Mouse (Mus musculus) heart, adult 2 months (tissue): ENCODE measurements around the gene Spata4. TPM values are rescaled to one million over a fixed set of nuclear protein-coding genes. Genes with fewer than 3 reads are reported as not detected.

ENCODE experiments used
- DNase-seq, 2 experiments: peaks; one replicate each; pipeline ENCODE4 v3.0.0; 2021
- H3K27ac ChIP-seq: fragments of 200-600 bp; 2 replicates; pipeline ENCODE4 v1.8.1; 2022
- H3K27me3 ChIP-seq: fragments of 200-500 bp; 2 replicates; pipeline ENCODE4 v1.6.1; 2012; ENCODE audit warnings: mild to moderate bottlenecking, low read length, inconsistent platforms, mixed read lengths; ENCODE audit not compliant: control insufficient read depth, insufficient read depth
- H3K36me3 ChIP-seq: fragments of 200-500 bp; 2 replicates; pipeline ENCODE4 v1.6.1; 2012; ENCODE audit warnings: low read length, inconsistent platforms; ENCODE audit not compliant: control insufficient read depth, insufficient read depth
- H3K4me1 ChIP-seq: fragments of 200-500 bp; 2 replicates; pipeline ENCODE4 v1.6.1; 2011; ENCODE audit warnings: low read length; ENCODE audit not compliant: control insufficient read depth, insufficient read depth
- H3K4me3 ChIP-seq: fragments of 200-600 bp; 2 replicates; pipeline ENCODE4 v1.8.1; 2022
- H3K79me2 ChIP-seq: fragments of 200-500 bp; replicated peaks from 2 replicates; pipeline ENCODE4 v1.6.1; 2012; ENCODE audit warnings: mild to moderate bottlenecking, inconsistent platforms, low read length, moderate library complexity, mixed read lengths; ENCODE audit not compliant: control insufficient read depth, insufficient read depth
- H3K9ac ChIP-seq: fragments of 200-500 bp; 2 replicates; pipeline ENCODE4 v1.6.1; 2012; ENCODE audit warnings: low read depth, mild to moderate bottlenecking, control low read depth, inconsistent platforms, low read length, mixed read lengths
- CTCF ChIP-seq: fragments of 200-600 bp; IDR thresholded peaks from 2 replicates; pipeline ENCODE4 v1.8.1; 2022; ENCODE audit warnings: antibody characterized with exemption, mild to moderate bottlenecking, moderate library complexity
- EP300 ChIP-seq: fragments of 200-500 bp; IDR thresholded peaks from 2 replicates; pipeline ENCODE4 v1.6.1; 2011; ENCODE audit warnings: low read depth, low read length, control low read depth; ENCODE audit not compliant: insufficient read depth
- POLR2A ChIP-seq: fragments of 200-500 bp; IDR thresholded peaks from 2 replicates; pipeline ENCODE4 v1.6.1; 2011; ENCODE audit warnings: mild to moderate bottlenecking, low read depth, low read length, control low read depth; ENCODE audit not compliant: insufficient read depth
- WGBS: fragments of 180-500 bp; shearing (Covaris S2); methylation state at CpG from one replicate; pipeline ENCODE4 v1.1.7; 2018; 5-methylcytosine and 5-hydroxymethylcytosine counted together
- intact Hi-C: fragments of 180-260 bp; cut with DNase I; formaldehyde crosslinking; loops from one replicate; pipeline ENCODE4 v1.15.1; 2025
- long read RNA-seq: library from polyadenylated mRNA; stranded (forward); transcript quantifications from one replicate; pipeline ENCODE4 v2.0.0, GENCODE M21; 2021
- polyA plus RNA-seq: library from polyadenylated mRNA; depleted of rRNA; stranded (reverse); fragments of >200 nt; gene quantifications from 2 replicates; pipeline ENCODE4 v1.2.3, GENCODE M21; 2012; rRNA removed
- total RNA-seq, 2 experiments: library from RNA; stranded (reverse); gene quantifications; 2 replicates each; pipeline ENCODE4 v1.2.3; 2021

The Spata4 gene
- total RNA-seq (not detected), polyA plus RNA-seq (0.27 TPM in 1 of 2 replicates, not detected in the other)
- long read RNA-seq, result 0 reads

- H3K27me3 ChIP-seq, result no peaks in the 10 kb centered on the region
- H3K27ac ChIP-seq, result no peak within 1 kb of the TSS
- no peak for TF ChIP-seq EP300
- TF ChIP-seq CTCF, result no peak
- TF ChIP-seq POLR2A, result no peak
- 25% methylated on average over 21 of the region's 21 CpGs for WGBS
- no peak within 1 kb of the TSS for H3K9ac ChIP-seq
- no peaks in the 10 kb centered on the region for H3K79me2 ChIP-seq
- intact Hi-C loops, result no loop called here
- H3K4me3 ChIP-seq, result no peak within 1 kb of the TSS
- no peaks in the 10 kb centered on the region; the same call in 1 of the 2 replicates for H3K4me1 ChIP-seq
- H3K36me3 ChIP-seq, result no peaks in the 10 kb centered on the region
- DNase-seq, result peak in 1 of 2 experiments; percentile 17
Observed at GRCm38 (mm10) chr8:54600671-54601251, at the start of gene Spata4. TSS of gene Spata4 (plus strand) at chr8:54600781.

- no peaks in the 10 kb centered on the region for H3K4me1 ChIP-seq
- intact Hi-C loops, result no loop called here
- H3K36me3 ChIP-seq, result no peaks in the 10 kb centered on the region
- no peak overlapping the region for H3K4me3 ChIP-seq
- H3K9ac ChIP-seq, result no peak overlapping the region
- WGBS, result 67% methylated on average over 2 of the region's 2 CpGs
- H3K27me3 ChIP-seq, result no peaks in the 10 kb centered on the region
- no peak overlapping the region for H3K27ac ChIP-seq
- no peaks in the 10 kb centered on the region for H3K79me2 ChIP-seq
- no peak for DNase-seq
- no peak for TF ChIP-seq POLR2A
Observed at GRCm38 (mm10) chr8:54554921-54555320, 45.7 kb upstream of the Spata4 start.

- H3K27me3 ChIP-seq, result no peaks in the 10 kb centered on the region
- intact Hi-C loops, result no loop called here
- no peak overlapping the region for H3K4me3 ChIP-seq
- H3K9ac ChIP-seq, result no peak overlapping the region
- no peaks in the 10 kb centered on the region for H3K4me1 ChIP-seq
- 20% methylated on average over 4 of the region's 4 CpGs for WGBS
- no peaks in the 10 kb centered on the region for H3K79me2 ChIP-seq
- DNase-seq, result no peak
- no peak for TF ChIP-seq POLR2A
- no peak for TF ChIP-seq CTCF
- TF ChIP-seq EP300, result no peak
- no peak overlapping the region for H3K27ac ChIP-seq
- no peaks in the 10 kb centered on the region for H3K36me3 ChIP-seq
Observed at GRCm38 (mm10) chr8:54562137-54562536, 38.4 kb upstream of the Spata4 start.

GRCm38 (mm10) chr8:54565181-54565580 lies 35.4 kb upstream of the Spata4 start:
- no peak for TF ChIP-seq POLR2A
- no peak for TF ChIP-seq EP300
- TF ChIP-seq CTCF, result no peak
- intact Hi-C loops, result no loop called here
- H3K9ac ChIP-seq, result no peak overlapping the region
- H3K27ac ChIP-seq, result no peak overlapping the region
- no peaks in the 10 kb centered on the region for H3K27me3 ChIP-seq
- H3K79me2 ChIP-seq, result no peaks in the 10 kb centered on the region
- no peak overlapping the region for H3K4me3 ChIP-seq
- DNase-seq, result no peak
- H3K36me3 ChIP-seq, result no peaks in the 10 kb centered on the region
- 94% methylated on average over 1 of the region's 1 CpGs for WGBS
- no peaks in the 10 kb centered on the region for H3K4me1 ChIP-seq

GRCm38 (mm10) chr8:54565603-54566260 lies 34.8 kb upstream of the Spata4 start:
- intact Hi-C loops, result no loop called here
- H3K79me2 ChIP-seq, result no peaks in the 10 kb centered on the region
- no peaks in the 10 kb centered on the region for H3K36me3 ChIP-seq
- H3K4me3 ChIP-seq, result no peak overlapping the region
- 85% methylated on average over 7 of the region's 7 CpGs for WGBS
- H3K27ac ChIP-seq, result no peak overlapping the region
- no peak overlapping the region for H3K9ac ChIP-seq
- no peaks in the 10 kb centered on the region for H3K4me1 ChIP-seq
- TF ChIP-seq CTCF (no peak), EP300 (no peak), POLR2A (no peak)
- DNase-seq, result no peak
- no peaks in the 10 kb centered on the region for H3K27me3 ChIP-seq

DNA sequence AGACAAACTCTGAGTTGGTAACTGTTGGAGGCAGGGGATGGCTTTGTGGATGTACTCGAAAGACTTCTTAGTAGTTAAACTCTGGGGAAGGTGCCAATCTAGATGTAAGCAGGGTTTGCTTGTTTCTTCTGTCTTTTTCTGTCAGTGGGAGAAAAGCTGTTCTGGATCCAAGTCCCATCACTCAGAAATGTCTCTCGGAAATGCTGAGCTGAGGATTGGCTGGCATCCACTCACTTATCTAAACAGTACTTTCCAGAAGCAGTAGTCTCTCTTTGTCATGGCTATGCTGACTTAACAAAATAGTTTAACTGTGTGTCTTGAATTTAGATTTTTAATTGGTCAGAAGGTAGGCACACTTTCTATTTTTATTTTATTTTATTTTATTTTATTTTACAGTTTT lies 33.4 kb upstream of the Spata4 start:
- H3K4me1 ChIP-seq, result no peaks in the 10 kb centered on the region; the same call in 1 of the 2 replicates
- DNase-seq, result no peak
- WGBS, result 32% methylated on average over 2 of the region's 2 CpGs
- intact Hi-C loops, result no loop called here
- no peak overlapping the region for H3K27ac ChIP-seq
- TF ChIP-seq EP300, result no peak
- TF ChIP-seq POLR2A, result no peak
- TF ChIP-seq CTCF, result no peak
- H3K79me2 ChIP-seq, result no peaks in the 10 kb centered on the region
- H3K36me3 ChIP-seq, result no peaks in the 10 kb centered on the region
- no peaks in the 10 kb centered on the region for H3K27me3 ChIP-seq
- no peak overlapping the region for H3K9ac ChIP-seq
- no peak overlapping the region for H3K4me3 ChIP-seq
